38 mouse cellular contexts compared by ENCODE assay signal in genomic region chr17:37018328-37018727, GRCm38 (mm10). TPM values are rescaled to one million over a fixed set of nuclear protein-coding genes. Genes with fewer than 3 reads are reported as not detected.
DNase-seq lines count a peak whose midpoint lies in the region.
"Had no signal": no experiment of that assay in that cellular context is flagged by ENCODE, and none has a peak within 500 bp of the region (broad histone marks: within the 10 kb centered on the region; RNA-seq: fewer than 3 reads in every experiment).

No protein-coding gene starts in this region.

- peak; percentile 51 for DNase-seq in layer of hippocampus, adult 11-12 months (ENCODE audit: low spot score)
- DNase-seq in layer of hippocampus, postnatal 25 days (ENCODE audit: extremely low spot score in 1 of 2, low spot score in 1 of 2) = no peak
- DNase-seq in left cerebral cortex, postnatal 14 days (ENCODE audit: low spot score in 2 of 2) = peak; percentile 9 to 75
- DNase-seq in left cerebral cortex, adult 11 months (ENCODE audit: low spot score) = no peak
- DNase-seq in brain, adult 2 months (ENCODE audit: low read depth, low spot score) = peak; percentile 83
- peak; percentile 21 to 30 for DNase-seq in left cerebral cortex, postnatal 36 days (ENCODE audit: low spot score in 2 of 2)
- DNase-seq in urinary bladder, adult 18-20 months (ENCODE audit: low spot score in 2 of 2) = no peak
- DNase-seq in thymus, postnatal 0 days (ENCODE audit: low spot score) = no peak
- DNase-seq: adrenal gland, adult 2 months; adrenal gland, postnatal 36 days; B cell, adult 2 months; cerebellum, adult 9-10 months; cerebellum, postnatal 36 days; embryo, embryonic 11 days; gastrocnemius, postnatal 25 days; heart, adult 11 months; kidney, adult 18-20 months; kidney, postnatal 36 days; lung, embryonic 14.5 days; thymus, adult 2 months; thymus, postnatal 4 days had no signal

- intact Hi-C loops in left cerebral cortex, postnatal 14 days (cut with DNase I) = no loop called here
- intact Hi-C loops in left cerebral cortex, postnatal 36 days (cut with DNase I) = no loop called here

RNA-seq across cellular contexts. Expression of gene Mog, which starts 4.9 kb away (rescaled TPM):
- 100 to 1,000 TPM in 1 of 2 experiments, 10 to 100 TPM in 1; 96.8 to 121 TPM for total RNA-seq in layer of hippocampus, postnatal 25 days (2021)
- 10 to 100 TPM; 23.9 to 46.1 TPM for total RNA-seq in left cerebral cortex, postnatal 14 days (2021)
- 10 to 100 TPM; 48.3 to 87.0 TPM for total RNA-seq in left cerebral cortex, postnatal 36 days (2021)
- polyA plus RNA-seq in thymus, postnatal 0 days (2015; fragmentation: Nextera tagmentation; extraction: Ambion mirVana) = not detected in 2 replicates
- total RNA-seq: adrenal gland, adult 2 months; adrenal gland, postnatal 36 days; gastrocnemius, adult 18-20 months; gastrocnemius, postnatal 25 days; heart, postnatal 25 days; liver, adult 2 months; megakaryocyte progenitor cell, adult 5-6 weeks; neutrophil, adult 5-6 weeks had no signal
- polyA plus RNA-seq: activated CD4-positive, CD25-positive, alpha-beta regulatory T cell, adult 4 months; adrenal gland, adult 2 months; heart, embryonic 15.5 days; limb, embryonic 12.5 days; liver, adult 2 months; liver, embryonic 15.5 days; spleen, adult 2 months; thymus, adult 2 months had no signal

RNA-seq across cellular contexts. Expression of gene Zfp57, which starts 17.4 kb away (rescaled TPM):
- total RNA-seq in layer of hippocampus, postnatal 25 days (2021) = 10 to 100 TPM; 14.5 to 21.7 TPM
- total RNA-seq in left cerebral cortex, postnatal 14 days (2021) = 10 to 100 TPM; 25.9 to 27.9 TPM
- 10 to 100 TPM; 11.5 to 20.4 TPM for total RNA-seq in left cerebral cortex, postnatal 36 days (2021)
- 3.4 and 3.9 TPM in 2 replicates for polyA plus RNA-seq in thymus, postnatal 0 days (2015; fragmentation: Nextera tagmentation; extraction: Ambion mirVana)
- total RNA-seq: gastrocnemius, adult 18-20 months; neutrophil, adult 5-6 weeks had no signal
- polyA plus RNA-seq: activated CD4-positive, CD25-positive, alpha-beta regulatory T cell, adult 4 months had no signal

RNA-seq across cellular contexts. Expression of gene Gabbr1, which starts 27.4 kb away (rescaled TPM):
- 100 to 1,000 TPM; 706 to 708 TPM for total RNA-seq in layer of hippocampus, postnatal 25 days (2021)
- total RNA-seq in left cerebral cortex, postnatal 14 days (2021) = 100 to 1,000 TPM; 629 to 637 TPM
- 100 to 1,000 TPM; 679 to 696 TPM for total RNA-seq in left cerebral cortex, postnatal 36 days (2021)
- 2.4 and 6.8 TPM in 2 replicates for polyA plus RNA-seq in thymus, postnatal 0 days (2015; fragmentation: Nextera tagmentation; extraction: Ambion mirVana)

RNA-seq across cellular contexts. Expression of gene H2-M5, which starts 29.0 kb away (rescaled TPM):
- 1 to 10 TPM; 1.2 TPM for total RNA-seq in layer of hippocampus, postnatal 25 days (2021)
- total RNA-seq in left cerebral cortex, postnatal 14 days (2021) = 1 to 10 TPM; 1.9 to 2.7 TPM
- total RNA-seq in left cerebral cortex, postnatal 36 days (2021) = 1 to 10 TPM in 1 of 2 experiments, under 1 TPM in 1; 0.69 to 1.2 TPM
- polyA plus RNA-seq in thymus, postnatal 0 days (2015; fragmentation: Nextera tagmentation; extraction: Ambion mirVana) = 0.09 and 0.10 TPM in 2 replicates
- total RNA-seq: adrenal gland, adult 2 months; adrenal gland, postnatal 36 days; gastrocnemius, adult 18-20 months; gastrocnemius, postnatal 25 days; heart, postnatal 25 days; liver, adult 2 months; megakaryocyte progenitor cell, adult 5-6 weeks; neutrophil, adult 5-6 weeks had no signal
- polyA plus RNA-seq: activated CD4-positive, CD25-positive, alpha-beta regulatory T cell, adult 4 months; adrenal gland, adult 2 months; liver, adult 2 months; liver, embryonic 15.5 days had no signal

RNA-seq across cellular contexts. Expression of gene 2410137M14Rik, which starts 37.3 kb away (rescaled TPM):
- total RNA-seq in layer of hippocampus, postnatal 25 days (2021) = under 1 TPM in 1 of 2 experiments, not detected in 1; 0.32 TPM
- not detected for total RNA-seq in left cerebral cortex, postnatal 14 days (2021)
- total RNA-seq in left cerebral cortex, postnatal 36 days (2021) = not detected
- polyA plus RNA-seq in thymus, postnatal 0 days (2015; fragmentation: Nextera tagmentation; extraction: Ambion mirVana) = not detected in 2 replicates
- total RNA-seq: adrenal gland, adult 2 months; adrenal gland, postnatal 36 days; gastrocnemius, postnatal 25 days; liver, adult 2 months; megakaryocyte progenitor cell, adult 5-6 weeks had no signal
- polyA plus RNA-seq: activated CD4-positive, CD25-positive, alpha-beta regulatory T cell, adult 4 months; adrenal gland, adult 2 months; embryonic facial prominence, embryonic 12.5 days; heart, embryonic 15.5 days; hindbrain, embryonic 11.5 days; intestine, embryonic 14.5 days; kidney, embryonic 16.5 days; limb, embryonic 12.5 days; liver, adult 2 months; liver, embryonic 15.5 days; lung, embryonic 14.5 days; midbrain, embryonic 10.5 days; neural tube, embryonic 11.5 days; spleen, adult 2 months; stomach, postnatal 0 days; thymus, adult 2 months had no signal

Comparison
In these comparisons a context has a peak if more than half of its experiments do, and no peak if none do; other contexts are left out.
1. DNase-seq: peak in layer of hippocampus, adult 11-12 months (single experiment), left cerebral cortex, postnatal 14 days (2 of 2), brain, adult 2 months (single experiment) and left cerebral cortex, postnatal 36 days (2 of 2); none in layer of hippocampus, postnatal 25 days (0 of 2), left cerebral cortex, adult 11 months (single experiment), urinary bladder, adult 18-20 months (0 of 2) and thymus, postnatal 0 days (single experiment).